Mouse (Mus musculus) testis, adult 2 months (tissue): ENCODE data around the gene Amigo1.

ENCODE experiments used
- CTCF ChIP-seq: fragments of 200-500 bp; IDR thresholded peaks from 2 replicates; pipeline ENCODE4 v1.5.1; 2012; ENCODE audit warnings: low read depth, mild to moderate bottlenecking, inconsistent platforms, low read length, moderate library complexity; ENCODE audit not compliant: control insufficient read depth, insufficient read depth, insufficient replicate concordance
- POLR2A ChIP-seq: fragments of 200-500 bp; IDR thresholded peaks from 2 replicates; pipeline ENCODE4 v1.6.1; 2012; ENCODE audit warnings: low read depth, mild to moderate bottlenecking, inconsistent platforms, low read length, moderate library complexity; ENCODE audit not compliant: control insufficient read depth

DNA sequence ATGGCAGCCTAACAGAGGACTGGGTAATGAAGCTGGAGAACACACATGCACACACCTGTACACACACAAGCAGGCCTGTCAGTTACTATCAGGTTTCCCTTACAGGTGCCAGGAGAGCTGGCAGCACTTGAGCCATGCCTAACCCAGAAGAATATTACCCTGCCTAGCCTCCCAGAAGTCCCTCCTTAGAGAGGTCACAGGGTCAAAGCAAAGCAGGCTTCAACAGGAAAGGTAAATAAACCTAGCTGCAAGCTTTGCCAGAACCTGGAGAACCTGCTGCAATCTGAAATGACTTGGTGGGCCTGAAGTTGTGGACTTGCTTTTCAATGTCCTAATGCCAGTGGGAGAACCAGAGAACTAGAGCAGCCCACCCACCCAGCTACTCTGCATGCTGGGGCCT, 16.4 kb downstream of the Amigo1 start:
- TF ChIP-seq POLR2A, result no peak
- TF ChIP-seq CTCF, result no peak
